Mouse (Mus musculus) embryonic facial prominence, embryonic 13.5 days (tissue): ENCODE results near the gene Hcrt. TPM values are rescaled to one million over a fixed set of nuclear protein-coding genes. Genes with fewer than 3 reads are reported as not detected.

ENCODE experiments used
- ATAC-seq: fragments of 200-750 bp; cut with Nextera tagmentation; 2 replicates; pipeline ENCODE4 v1.8.0; 2017; ENCODE audit warnings: low read depth; ENCODE audit not compliant: insufficient number of reproducible peaks, insufficient read depth, low FRiP score, low TSS enrichment
- H3K27ac ChIP-seq: fragments of 300-500 bp; sonication (generic); 2 replicates; pipeline ENCODE4 v1.5.1; 2015; ENCODE audit warnings: moderate library complexity, mild to moderate bottlenecking, inconsistent platforms
- H3K27me3 ChIP-seq: fragments of 300-500 bp; sonication (generic); 2 replicates; pipeline ENCODE4 v1.6.1; 2015; ENCODE audit warnings: mild to moderate bottlenecking, inconsistent platforms
- H3K36me3 ChIP-seq: fragments of 300-500 bp; sonication (generic); 2 replicates; pipeline ENCODE4 v1.6.1; 2015; ENCODE audit warnings: mild to moderate bottlenecking, inconsistent platforms
- H3K4me1 ChIP-seq: fragments of 300-500 bp; sonication (generic); 2 replicates; pipeline ENCODE4 v1.6.1; 2015; ENCODE audit warnings: inconsistent platforms
- H3K4me2 ChIP-seq: fragments of 300-500 bp; sonication (generic); 2 replicates; pipeline ENCODE4 v1.6.1; 2015; ENCODE audit warnings: moderate library complexity, mild to moderate bottlenecking, inconsistent platforms
- H3K4me3 ChIP-seq: fragments of 300-500 bp; sonication (generic); 2 replicates; pipeline ENCODE4 v1.5.1; 2015; ENCODE audit warnings: mild to moderate bottlenecking, inconsistent platforms
- H3K9ac ChIP-seq: fragments of 300-500 bp; sonication (generic); 2 replicates; pipeline ENCODE4 v1.6.1; 2015; ENCODE audit warnings: mild to moderate bottlenecking, inconsistent platforms
- H3K9me3 ChIP-seq: fragments of 300-500 bp; sonication (generic); 2 replicates; pipeline ENCODE4 v1.6.1; 2016; ENCODE audit warnings: inconsistent platforms
- WGBS: fragments of 180-500 bp; shearing (Covaris S2); methylation state at CpG from one replicate; pipeline ENCODE4 v1.1.7; 2015; ENCODE audit warnings: mixed read lengths; 5-methylcytosine and 5-hydroxymethylcytosine counted together
- polyA plus RNA-seq: library from polyadenylated mRNA; unstranded; fragments of >200 nt; fragmentation: Nextera tagmentation; extraction: Ambion mirVana; gene quantifications from 2 replicates; pipeline ENCODE4 v1.2.1, GENCODE M21; 2015

Hcrt gene
- polyA plus RNA-seq, 1 experiment from 2014 or later = not detected

DNA sequence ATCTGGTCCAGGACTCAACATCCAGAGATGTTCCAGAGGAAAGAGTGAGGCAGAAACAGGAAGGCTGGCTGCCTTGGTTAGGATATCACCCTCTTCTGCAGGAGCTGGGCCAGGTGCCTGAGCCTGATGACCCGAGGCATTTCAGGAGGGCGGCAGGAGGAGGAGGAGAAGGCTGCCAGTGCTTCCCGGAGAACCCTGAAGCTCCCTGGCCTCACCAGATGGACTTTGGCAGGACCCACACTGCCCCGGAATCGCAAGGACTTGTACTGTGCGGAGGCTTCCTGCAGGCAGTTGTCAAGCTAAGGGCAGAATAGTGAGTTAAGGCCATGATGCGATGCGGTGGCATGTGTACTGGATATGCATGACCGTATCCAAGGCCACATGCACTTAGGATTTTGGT, 4.0 kb upstream of the Hcrt start:
- WGBS = 85% methylated on average over 9 of the region's 9 CpGs
- Histone ChIP-seq H3K4me1 (peaks cover 10% of the 10 kb centered on the region), H3K9me3 (no peaks in the 10 kb centered on the region), H3K4me3 (no peak overlapping the region), H3K27ac (no peak overlapping the region), H3K4me2 (no peak overlapping the region), H3K36me3 (no peaks in the 10 kb centered on the region), H3K9ac (no peak overlapping the region), H3K27me3 (peaks cover 18% of the 10 kb centered on the region)
- ATAC-seq = no peak

DNA sequence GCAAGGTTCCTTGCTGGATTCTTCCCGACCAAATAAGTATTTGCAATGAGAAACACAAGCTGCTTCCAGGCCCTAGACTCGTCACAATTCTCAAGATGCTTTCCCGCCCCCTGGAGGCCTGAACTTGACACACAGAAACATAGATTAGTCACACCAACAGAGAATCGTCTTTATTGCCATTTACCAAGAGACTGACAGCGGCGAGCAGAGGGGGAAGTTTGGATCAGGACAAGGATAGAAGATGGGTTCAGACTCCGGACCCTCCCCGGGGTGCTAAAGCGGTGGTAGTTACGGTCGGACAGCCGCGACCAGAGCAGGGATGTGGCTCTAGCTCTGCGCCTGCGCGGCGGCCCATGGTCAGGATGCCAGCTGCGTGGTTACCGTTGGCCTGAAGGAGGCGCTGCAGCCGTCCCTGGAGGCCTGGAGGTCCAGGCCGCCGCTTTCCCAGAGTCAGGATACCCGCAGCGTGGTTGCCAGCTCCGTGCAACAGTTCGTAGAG, 1.1 kb downstream of the Hcrt start:
- under 1% methylated on average over 27 of the region's 27 CpGs for WGBS
- no peak for ATAC-seq
- no peaks in the 10 kb centered on the region for H3K9me3 ChIP-seq
- H3K4me3 ChIP-seq = peak overlapping the region; percentile 44
- H3K4me2 ChIP-seq = peak overlapping the region; percentile 68
- H3K4me1 ChIP-seq = peaks cover 17% of the 10 kb centered on the region
- no peaks in the 10 kb centered on the region for H3K36me3 ChIP-seq
- H3K27me3 ChIP-seq = peaks cover 58% of the 10 kb centered on the region
- H3K9ac ChIP-seq = peak overlapping the region; percentile 54
- H3K27ac ChIP-seq = no peak overlapping the region

DNA sequence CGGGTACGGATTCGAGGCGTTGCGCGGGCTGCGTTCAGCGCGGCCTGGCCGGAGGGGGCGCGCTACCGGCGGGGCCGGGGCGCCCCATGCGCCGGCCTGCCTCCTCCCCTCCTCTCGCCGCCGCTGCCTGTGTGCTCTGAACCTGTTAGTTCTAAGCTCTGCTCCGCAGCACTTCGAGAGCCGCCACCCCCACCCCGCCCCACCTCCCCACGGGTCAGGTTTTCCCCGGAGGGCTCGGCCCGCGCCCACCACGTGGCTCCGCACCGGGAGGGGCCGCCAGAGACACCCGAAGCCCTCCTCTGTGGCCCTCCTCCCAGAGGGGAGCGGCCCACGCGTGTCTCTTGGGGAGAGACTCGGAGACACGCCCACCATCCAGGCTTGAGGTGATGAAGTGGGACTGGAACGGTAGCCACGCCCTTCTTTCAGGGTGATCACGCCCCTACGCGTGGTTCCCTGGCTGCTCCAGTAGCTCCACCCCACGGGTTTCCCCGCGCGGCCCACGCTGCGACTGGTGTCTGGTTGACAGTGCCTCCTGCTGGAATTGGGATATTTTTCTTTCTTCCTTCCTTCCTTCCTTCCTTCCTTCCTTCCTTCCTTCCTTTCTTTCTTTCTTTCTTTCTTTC, 3.0 kb downstream of the Hcrt start, which contains the start of gene Kcnh4:
TSS of gene Kcnh4 (minus strand) at position 332 of the 623 bp plus-strand sequence.
- Histone ChIP-seq H3K9ac (no peak within 1 kb of the TSS), H3K4me3 (peak within 1 kb of the TSS; percentile 38), H3K4me1 (peaks cover 17% of the 10 kb centered on the region), H3K27me3 (peaks cover 58% of the 10 kb centered on the region), H3K36me3 (no peaks in the 10 kb centered on the region), H3K4me2 (peak within 1 kb of the TSS; percentile 65), H3K27ac (no peak within 1 kb of the TSS), H3K9me3 (no peaks in the 10 kb centered on the region)
- under 1% methylated on average over 51 of the region's 51 CpGs for WGBS
- peak; percentile 26; the same call in 1 of the 2 replicates for ATAC-seq

DNA sequence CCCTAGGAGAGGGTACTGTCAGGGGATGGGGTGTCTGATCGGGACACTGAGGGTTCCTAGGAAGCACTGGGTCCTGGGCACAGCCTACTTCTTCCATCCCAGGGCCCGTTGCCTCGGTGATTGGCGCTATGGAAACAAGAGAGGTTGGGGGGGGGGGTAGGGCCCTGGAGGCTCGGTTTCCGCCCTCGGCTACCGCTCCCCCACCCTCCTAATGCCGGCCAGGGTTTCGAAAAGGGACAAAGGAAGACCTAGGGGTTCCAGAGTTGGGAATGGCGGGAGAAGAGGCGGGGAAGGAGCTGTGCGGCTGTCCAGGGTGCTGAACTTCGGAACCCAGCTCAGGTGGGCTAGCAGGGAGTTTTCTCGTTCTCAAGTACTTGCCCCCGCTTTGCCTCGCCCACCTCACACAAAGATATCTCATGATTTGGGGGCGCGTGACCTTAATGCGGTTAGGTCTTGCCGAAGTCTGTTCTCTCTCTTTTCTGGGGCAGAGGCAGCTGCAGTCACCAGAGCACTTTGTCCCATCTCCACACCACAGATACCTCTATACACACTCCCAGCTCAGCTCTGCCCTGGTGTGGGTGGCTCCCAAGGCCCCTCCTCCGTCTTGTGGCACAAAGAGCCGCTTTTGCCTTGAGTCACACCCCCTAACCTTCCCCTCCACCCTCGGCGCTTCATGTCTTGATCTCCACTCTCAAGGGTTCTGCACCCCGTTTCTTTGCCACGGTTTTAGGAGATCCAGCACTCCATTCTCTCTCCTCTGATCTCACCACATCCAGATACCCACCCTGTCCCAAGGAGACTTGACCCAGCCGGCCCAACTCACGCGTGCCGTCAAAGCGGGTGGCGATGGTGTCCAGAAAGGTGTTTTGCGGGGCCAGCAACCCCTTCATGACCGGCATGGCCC, 3.8 kb downstream of the Hcrt start:
- Histone ChIP-seq H3K4me2 (peak overlapping the region; percentile 65), H3K36me3 (no peaks in the 10 kb centered on the region), H3K9ac (no peak overlapping the region), H3K27me3 (peaks cover 58% of the 10 kb centered on the region), H3K9me3 (no peaks in the 10 kb centered on the region), H3K4me1 (peaks cover 17% of the 10 kb centered on the region), H3K27ac (no peak overlapping the region), H3K4me3 (peak overlapping the region; percentile 38)
- ATAC-seq = no peak
- 1% methylated on average over 35 of the region's 35 CpGs for WGBS

DNA sequence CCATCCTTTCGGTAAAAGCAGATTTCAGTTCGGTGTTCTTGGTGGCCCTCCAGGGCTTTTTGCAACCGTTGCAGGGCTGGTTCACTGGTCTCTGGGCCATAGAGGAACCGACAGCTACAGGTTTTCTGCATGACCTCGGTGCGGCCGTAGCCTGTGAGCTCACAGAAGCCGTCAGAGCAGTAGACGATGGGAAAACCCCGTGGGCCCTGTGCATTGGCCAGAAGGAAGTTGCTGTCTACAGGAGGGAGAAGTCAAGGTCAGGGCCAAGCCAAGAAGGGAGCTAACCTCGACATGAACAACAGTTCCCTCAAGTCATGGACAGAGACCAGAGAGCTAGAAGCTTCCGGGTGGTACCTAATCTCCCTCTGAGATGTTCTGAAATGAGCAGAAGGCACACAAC, 5.2 kb downstream of the Hcrt start:
- H3K9ac ChIP-seq = no peak overlapping the region
- ATAC-seq = no peak
- H3K4me1 ChIP-seq = peaks cover 17% of the 10 kb centered on the region
- no peaks in the 10 kb centered on the region for H3K36me3 ChIP-seq
- no peak overlapping the region for H3K4me2 ChIP-seq
- H3K27ac ChIP-seq = no peak overlapping the region
- H3K4me3 ChIP-seq = no peak overlapping the region
- WGBS = 86% methylated on average over 12 of the region's 12 CpGs
- H3K27me3 ChIP-seq = peaks cover 53% of the 10 kb centered on the region
- H3K9me3 ChIP-seq = no peaks in the 10 kb centered on the region

DNA sequence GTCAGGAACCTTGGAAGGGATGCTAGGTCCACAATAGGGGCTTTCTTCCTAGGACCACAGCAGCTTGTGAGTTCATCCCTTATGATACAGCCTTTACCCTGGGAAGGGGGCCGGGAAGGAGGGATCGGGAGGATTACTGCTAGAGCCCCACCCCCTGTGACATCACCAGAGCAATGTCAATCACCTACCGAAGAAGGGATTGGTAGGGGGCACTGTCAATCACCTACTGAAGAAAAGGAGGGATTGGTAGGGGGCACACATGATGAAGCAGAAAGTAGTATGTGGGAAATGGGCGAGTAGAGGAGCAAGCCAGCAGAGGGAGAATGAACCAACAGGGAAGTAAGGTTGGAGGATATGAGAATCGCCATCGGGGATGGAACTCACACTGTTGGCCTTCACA, 6.3 kb downstream of the Hcrt start:
- Histone ChIP-seq H3K9me3 (no peaks in the 10 kb centered on the region), H3K27me3 (peaks cover 42% of the 10 kb centered on the region), H3K27ac (no peak overlapping the region), H3K36me3 (no peaks in the 10 kb centered on the region), H3K9ac (no peak overlapping the region), H3K4me3 (no peak overlapping the region), H3K4me1 (peaks cover 11% of the 10 kb centered on the region), H3K4me2 (no peak overlapping the region)
- 69% methylated on average over 6 of the region's 6 CpGs for WGBS
- ATAC-seq = no peak

DNA sequence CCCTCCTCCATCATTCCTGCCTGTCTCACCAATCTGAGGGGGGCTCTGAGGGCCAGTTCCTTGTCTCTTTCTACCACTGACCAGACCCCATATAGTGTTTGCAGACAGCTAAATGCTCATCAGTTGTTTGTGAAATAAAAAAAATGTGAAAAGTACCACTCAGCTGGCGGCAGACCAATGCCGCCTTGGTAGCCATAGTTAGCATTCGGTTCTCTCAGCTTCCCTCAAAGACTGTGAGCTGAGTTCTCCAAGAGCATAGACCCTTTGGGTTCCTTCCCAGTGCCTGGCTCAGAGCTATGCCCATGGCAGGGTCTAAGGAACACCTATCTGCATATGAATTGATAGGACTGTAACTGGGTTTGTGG, 8.1 kb downstream of the Hcrt start:
- no peak overlapping the region for H3K4me3 ChIP-seq
- peaks cover 35% of the 10 kb centered on the region for H3K27me3 ChIP-seq
- H3K36me3 ChIP-seq = no peaks in the 10 kb centered on the region
- peaks cover 8% of the 10 kb centered on the region for H3K4me1 ChIP-seq
- H3K4me2 ChIP-seq = no peak overlapping the region
- 92% methylated on average over 3 of the region's 3 CpGs for WGBS
- no peak overlapping the region for H3K27ac ChIP-seq
- no peak overlapping the region for H3K9ac ChIP-seq
- no peaks in the 10 kb centered on the region for H3K9me3 ChIP-seq
- no peak for ATAC-seq

DNA sequence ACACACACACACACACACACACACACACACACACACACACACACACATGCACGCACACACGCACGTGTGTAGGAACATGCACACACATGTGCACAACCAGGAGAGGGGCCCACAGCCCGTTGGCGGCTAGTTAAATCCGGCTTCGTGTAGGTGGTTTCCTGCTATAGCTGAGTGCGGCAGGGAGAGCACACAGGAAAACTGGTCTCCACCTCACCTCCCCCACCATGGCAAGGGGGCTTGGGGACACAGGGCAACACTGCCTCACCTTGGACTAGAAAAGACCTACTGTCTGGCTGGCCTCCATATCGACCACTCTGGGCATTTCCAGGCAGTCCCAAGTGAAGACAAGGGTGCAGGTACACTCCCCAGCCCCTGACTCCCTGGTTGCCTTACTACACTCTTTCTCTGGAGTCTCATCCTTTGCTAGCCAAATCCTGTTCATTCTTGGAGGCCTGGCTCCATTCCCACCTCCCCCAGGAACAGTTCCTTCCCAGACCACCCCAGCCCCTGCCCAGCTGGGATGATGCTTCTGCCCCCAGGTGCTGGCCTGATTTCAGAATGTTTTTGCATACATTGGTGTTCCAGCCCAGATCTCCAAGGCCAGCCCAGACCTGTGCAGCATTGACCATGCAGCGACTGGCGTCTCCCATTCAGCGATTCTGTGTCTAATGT, 8.6 kb downstream of the Hcrt start:
- no peak for ATAC-seq
- H3K27me3 ChIP-seq = peaks cover 35% of the 10 kb centered on the region

DNA sequence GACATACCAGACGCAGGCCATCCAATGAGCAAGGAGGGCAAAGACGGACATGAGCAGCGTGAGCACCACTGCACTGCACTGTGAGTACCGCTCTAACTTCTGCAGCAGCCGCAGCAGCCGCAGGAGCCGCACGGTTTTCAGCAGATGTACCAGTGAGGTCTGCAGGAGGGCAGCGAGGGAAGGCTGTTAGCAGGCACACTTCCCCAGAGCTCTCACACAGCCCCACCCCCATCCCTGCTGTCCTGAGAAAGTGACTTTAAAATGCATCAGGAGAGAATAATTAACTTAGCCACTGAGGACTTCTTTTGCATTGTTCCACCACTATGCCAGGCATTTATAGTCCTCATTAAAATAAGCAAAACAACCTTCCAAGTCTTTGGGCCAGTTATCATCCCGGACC, 10.4 kb downstream of the Hcrt start:
- H3K9me3 ChIP-seq = no peaks in the 10 kb centered on the region
- H3K27me3 ChIP-seq = peaks cover 28% of the 10 kb centered on the region
- 50% methylated on average over 10 of the region's 10 CpGs for WGBS
- H3K36me3 ChIP-seq = no peaks in the 10 kb centered on the region
- no peak overlapping the region for H3K4me3 ChIP-seq
- H3K4me2 ChIP-seq = no peak overlapping the region
- no peak for ATAC-seq
- H3K4me1 ChIP-seq = no peaks in the 10 kb centered on the region
- H3K27ac ChIP-seq = no peak overlapping the region
- no peak overlapping the region for H3K9ac ChIP-seq

More for the DNA sequence above, 8.6 kb downstream of the Hcrt start:
- H3K4me3 ChIP-seq = no peak overlapping the region
- 82% methylated on average over 12 of the region's 12 CpGs for WGBS
- no peak overlapping the region for H3K9ac ChIP-seq
- no peaks in the 10 kb centered on the region for H3K9me3 ChIP-seq
- peaks cover 3% of the 10 kb centered on the region for H3K4me1 ChIP-seq
- H3K36me3 ChIP-seq = no peaks in the 10 kb centered on the region
- no peak overlapping the region for H3K27ac ChIP-seq
- no peak overlapping the region for H3K4me2 ChIP-seq

DNA sequence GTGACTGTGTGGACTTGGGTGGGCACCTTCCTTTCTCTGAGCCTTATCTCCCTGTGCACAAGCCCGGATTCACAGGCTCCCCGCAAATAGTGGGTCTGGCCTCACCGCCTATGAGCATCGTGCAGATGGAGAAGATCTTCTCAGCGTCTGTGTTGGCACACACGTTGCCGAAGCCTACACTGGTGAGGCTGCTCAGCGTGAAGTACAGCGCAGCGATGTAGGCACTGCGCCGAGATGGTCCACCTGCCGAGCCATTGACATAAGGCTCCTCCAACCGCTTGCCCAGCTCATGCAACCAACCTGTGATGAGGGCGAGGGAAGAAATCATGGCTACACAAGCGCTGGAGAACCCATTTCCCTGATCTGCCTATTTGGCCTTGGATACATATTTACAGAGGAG, 12.6 kb downstream of the Hcrt start:
- H3K4me1 ChIP-seq = no peaks in the 10 kb centered on the region
- 92% methylated on average over 16 of the region's 16 CpGs for WGBS
- H3K9ac ChIP-seq = no peak overlapping the region
- peaks cover 28% of the 10 kb centered on the region for H3K27me3 ChIP-seq
- H3K9me3 ChIP-seq = no peaks in the 10 kb centered on the region
- no peak overlapping the region for H3K27ac ChIP-seq
- no peak overlapping the region for H3K4me3 ChIP-seq
- ATAC-seq = no peak
- H3K4me2 ChIP-seq = no peak overlapping the region
- H3K36me3 ChIP-seq = no peaks in the 10 kb centered on the region

DNA sequence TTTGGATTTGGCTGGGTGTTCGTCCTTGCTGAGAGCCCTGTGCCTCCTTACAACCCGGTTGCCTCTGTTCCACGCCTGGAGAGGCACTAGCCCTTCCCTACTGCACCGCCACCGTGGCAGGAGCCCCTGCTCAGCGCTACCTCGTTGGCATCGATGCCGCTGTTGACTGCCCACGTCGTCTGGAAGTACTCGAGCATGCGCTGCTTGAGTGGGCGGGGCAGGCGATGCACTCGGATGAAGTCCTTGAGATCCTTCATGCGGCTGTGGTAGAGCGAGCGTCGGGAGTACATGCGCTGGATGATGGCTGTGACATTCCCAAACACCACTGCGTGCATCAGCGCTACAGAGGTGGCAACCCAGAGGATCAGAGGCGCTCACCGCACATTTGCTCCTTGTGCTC, 13.3 kb downstream of the Hcrt start:
- no peak for ATAC-seq
- Histone ChIP-seq H3K4me3 (no peak overlapping the region), H3K4me1 (no peaks in the 10 kb centered on the region), H3K4me2 (no peak overlapping the region; the same call in 1 of the 2 replicates), H3K27me3 (peaks cover 28% of the 10 kb centered on the region), H3K9ac (no peak overlapping the region), H3K27ac (no peak overlapping the region), H3K36me3 (no peaks in the 10 kb centered on the region), H3K9me3 (no peaks in the 10 kb centered on the region)
- 54% methylated on average over 25 of the region's 25 CpGs for WGBS
